Comparison of ENCODE assay signal across 22 mouse cellular contexts in genomic region chr12:17085209-17085574, GRCm38 (mm10).
DNase-seq lines count a peak whose midpoint lies in the region; ATAC-seq lines count a peak whose summit lies in the region.
"Had no signal": no experiment of that assay in that cellular context is flagged by ENCODE, and none has a peak within 500 bp of the region (broad histone marks: within the 10 kb centered on the region; RNA-seq: fewer than 3 reads in every experiment).

No protein-coding gene starts in this region.

- no peak overlapping the region for H3K9ac ChIP-seq in kidney, embryonic 16.5 days (replicated peaks; ENCODE audit: low read length)
- H3K9ac ChIP-seq: forebrain, postnatal 0 days; heart, embryonic 15.5 days; hindbrain, embryonic 15.5 days; neural tube, embryonic 15.5 days had no signal

- H3K4me3 ChIP-seq in kidney, embryonic 16.5 days (ENCODE audit: low read length), result no peak overlapping the region
- H3K4me3 ChIP-seq: forebrain, embryonic 10.5 days; gastrocnemius, adult 2 months; heart, embryonic 15.5 days; hindbrain, embryonic 15.5 days; myocyte; neural tube, embryonic 15.5 days had no signal

- no peaks in the 10 kb centered on the region for H3K9me3 ChIP-seq in kidney, embryonic 16.5 days (ENCODE audit: low read length)
- H3K9me3 ChIP-seq: forebrain, embryonic 10.5 days; heart, embryonic 15.5 days; hindbrain, embryonic 15.5 days; neural tube, embryonic 15.5 days had no signal

- DNase-seq in adrenal gland, postnatal 14 days, result peak; percentile 32
- no peak for DNase-seq in adrenal gland, postnatal 10 days
- DNase-seq in right cerebral cortex, adult 2 months (ENCODE audit: low spot score in 2 of 2), result peak; percentile 38 to 59
- DNase-seq in right cerebral cortex, postnatal 25 days, result no peak
- DNase-seq in induced T-regulatory cell, adult 2 months (ENCODE audit: low read depth), result peak; percentile 46
- DNase-seq in urinary bladder, postnatal 4 days (ENCODE audit: low spot score in 2 of 2), result no peak
- DNase-seq: cerebellum, adult 11-12 months; cerebellum, postnatal 10 days; forebrain, postnatal 0 days; gastrocnemius, adult 2 months; heart, postnatal 36 days; kidney, adult 9 months; lung, postnatal 4 days had no signal

- no peaks in the 10 kb centered on the region for H3K27me3 ChIP-seq in kidney, embryonic 16.5 days (ENCODE audit: insufficient read depth, low read length)
- H3K27me3 ChIP-seq: heart, embryonic 15.5 days; hindbrain, embryonic 15.5 days; neural tube, embryonic 15.5 days had no signal

- H3K4me2 ChIP-seq in kidney, embryonic 16.5 days (replicated peaks; ENCODE audit: low read depth, low read length), result no peak overlapping the region
- H3K4me2 ChIP-seq: heart, embryonic 15.5 days; hindbrain, embryonic 15.5 days; neural tube, embryonic 15.5 days had no signal

- ATAC-seq in kidney, embryonic 16.5 days (ENCODE audit: low FRiP score, low TSS enrichment), result no peak
- ATAC-seq: forebrain, postnatal 0 days; intestine, embryonic 16.5 days; midbrain, embryonic 16.5 days had no signal

- H3K36me3 ChIP-seq in kidney, embryonic 16.5 days (ENCODE audit: insufficient read depth, low read length), result no peaks in the 10 kb centered on the region
- H3K36me3 ChIP-seq: forebrain, embryonic 10.5 days; heart, embryonic 15.5 days; hindbrain, embryonic 15.5 days; neural tube, embryonic 15.5 days had no signal

- H3K27ac ChIP-seq in kidney, embryonic 16.5 days (ENCODE audit: low read length), result no peak overlapping the region
- H3K27ac ChIP-seq: forebrain, embryonic 10.5 days; gastrocnemius, adult 2 months; heart, embryonic 15.5 days; hindbrain, embryonic 15.5 days; neural tube, embryonic 15.5 days; stomach, postnatal 0 days had no signal

- WGBS in kidney, embryonic 16.5 days, result 71% methylated on average over 5 of the region's 5 CpGs

- no peaks in the 10 kb centered on the region for H3K4me1 ChIP-seq in kidney, embryonic 16.5 days (ENCODE audit: insufficient read depth, low read length)

Comparison
In these comparisons a context has a peak if more than half of its experiments do, and no peak if none do; other contexts are left out.
1. DNase-seq: peak in adrenal gland, postnatal 14 days (single experiment), right cerebral cortex, adult 2 months (2 of 2) and induced T-regulatory cell, adult 2 months (single experiment); none in adrenal gland, postnatal 10 days (single experiment), right cerebral cortex, postnatal 25 days (single experiment) and urinary bladder, postnatal 4 days (0 of 2).